Mouse (Mus musculus): ENCODE data around the gene Akap14. TPM values are rescaled to one million over a fixed set of nuclear protein-coding genes. Genes with fewer than 3 reads are reported as not detected.

The Akap14 gene
- total RNA-seq, 1 experiment from 2014 or later: not detected

GRCm38 (mm10) chrX:37103826-37104225 lies 64.8 kb downstream of the Akap14 start:
- no peak for DNase-seq

Other genes with a start within 250 kb of the Akap14 start
- 17.6 and 22.6 TPM in 2 replicates for gene Sept6, start 177.0 kb downstream of the Akap14 start, total RNA-seq (2021)
- gene Sowahd, start 120.0 kb downstream of the Akap14 start, total RNA-seq (2021): 0.37 and 0.71 TPM in 2 replicates
- gene Rpl39, start 83.4 kb downstream of the Akap14 start, total RNA-seq (2021): 548 and 634 TPM in 2 replicates
- 16.2 and 21.1 TPM in 2 replicates for gene Upf3b, start 58.5 kb downstream of the Akap14 start, total RNA-seq (2021)
- 12.7 and 16.5 TPM in 2 replicates for gene Nkap, start 42.0 kb downstream of the Akap14 start, total RNA-seq (2021)
- 610 and 644 TPM in 2 replicates for gene Ndufa1, start 22.3 kb upstream of the Akap14 start, total RNA-seq (2021)
- 4.1 and 4.2 TPM in 2 replicates for gene Rnf113a1, start 22.4 kb upstream of the Akap14 start, total RNA-seq (2021)
- gene Gm9, start 42.2 kb upstream of the Akap14 start, total RNA-seq (2021): not detected in 2 replicates
- not detected in 2 replicates for gene Rhox1, start 53.4 kb upstream of the Akap14 start, total RNA-seq (2021)
- gene Rhox2a, start 76.1 kb upstream of the Akap14 start, total RNA-seq (2021): not detected in 2 replicates
- not detected in 2 replicates for gene Rhox3a, start 81.1 kb upstream of the Akap14 start, total RNA-seq (2021)
- not detected in 2 replicates for gene Rhox4a, start 96.5 kb upstream of the Akap14 start, total RNA-seq (2021)
- gene Rhox3a2, start 211.2 kb upstream of the Akap14 start, total RNA-seq (2021): not detected in 2 replicates
- not detected in 2 replicates for gene Rhox4a2, start 222.0 kb upstream of the Akap14 start, total RNA-seq (2021)
- gene Rhox2b, start 243.2 kb upstream of the Akap14 start, total RNA-seq (2021): not detected in 2 replicates

Data from adrenal gland, postnatal 14 days (tissue).